Mouse (Mus musculus): ENCODE data around the gene Atad5. TPM values are rescaled to one million over a fixed set of nuclear protein-coding genes. Genes with fewer than 3 reads are reported as not detected.
A peak's percentile ranks its signal among the peaks of the same experiment; 100 is the strongest.
"Not testable (repeated sequence)": the region's sequence is repeated elsewhere in the genome, so short reads cannot be mapped to it uniquely, and the experiment has no call there.

Atad5 gene
- total RNA-seq, 2 experiments from 2014 or later = 0.77 to 0.87 TPM

- not testable (repeated sequence) for DNase-seq
Observed at GRCm38 (mm10) chr11:80183054-80183704, 94.0 kb downstream of the Atad5 start.

DNA sequence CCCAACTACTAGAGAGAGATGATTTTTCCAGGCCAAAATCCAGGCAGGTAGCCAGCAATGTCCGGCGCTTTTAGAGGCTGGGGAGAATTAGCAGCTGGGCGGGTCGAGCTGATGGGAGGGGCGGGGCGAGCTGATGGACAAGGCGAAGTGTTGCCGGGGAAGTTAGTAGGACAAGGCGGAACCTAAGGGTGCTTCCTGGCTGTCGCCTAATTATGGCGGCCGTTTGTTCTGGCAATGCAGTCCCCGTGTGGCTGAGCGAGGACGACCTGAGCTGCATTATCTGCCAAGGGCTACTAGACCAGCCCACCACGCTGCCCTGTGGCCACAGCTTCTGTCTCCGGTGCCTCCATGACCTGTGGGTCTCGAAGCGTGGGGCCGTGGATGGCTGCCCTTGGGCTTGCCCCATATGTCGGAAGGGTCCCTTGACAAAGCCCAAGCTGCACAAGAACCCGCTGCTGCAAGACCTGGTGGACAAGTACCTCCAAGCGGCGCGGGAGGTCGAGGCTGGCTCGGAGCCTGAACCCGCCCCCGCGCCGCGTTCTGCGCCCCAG, 94.6 kb downstream of the Atad5 start, which contains the start of gene Rnf135:
Gene Rnf135, plus strand, starts transcription at position 147 of the 551 bp plus-strand sequence.
- DNase-seq = peak; percentile 96 to 98

GRCm38 (mm10) chr11:80184531-80185071, 95.4 kb downstream of the Atad5 start:
- DNase-seq = no peak

Other genes with a start within 250 kb of the Atad5 start
- 10 to 100 TPM; 25.1 to 28.0 TPM for gene Utp6, start 127.0 kb upstream of the Atad5 start, total RNA-seq (2021)
- gene Suz12, start 96.3 kb upstream of the Atad5 start, total RNA-seq (2021) = 10 to 100 TPM; 28.2 to 28.8 TPM
- 10 to 100 TPM; 11.5 to 12.1 TPM for gene Crlf3, start 8.4 kb upstream of the Atad5 start, total RNA-seq (2021)
- 10 to 100 TPM; 28.8 to 29.8 TPM for gene Tefm, start 52.8 kb downstream of the Atad5 start, total RNA-seq (2021)
- gene Adap2, start 64.7 kb downstream of the Atad5 start, total RNA-seq (2021) = 10 to 100 TPM; 10.0 to 10.8 TPM
- 1 to 10 TPM; 5.4 to 5.7 TPM for gene Rnf135, start 94.5 kb downstream of the Atad5 start, total RNA-seq (2021)
- gene Rhot1, start 119.6 kb downstream of the Atad5 start, total RNA-seq (2021) = 10 to 100 TPM; 59.0 to 64.3 TPM
- 1 to 10 TPM; 5.2 to 7.0 TPM for gene Rhbdl3, start 211.5 kb downstream of the Atad5 start, total RNA-seq (2021)